Comparison of ENCODE assay signal across 8 mouse cellular contexts in genomic region chr8:70765838-70766570, GRCm38 (mm10). TPM values are rescaled to one million over a fixed set of nuclear protein-coding genes. Genes with fewer than 3 reads are reported as not detected.
DNase-seq lines count a peak whose midpoint lies in the region; ATAC-seq lines count a peak whose summit lies in the region.

No protein-coding gene starts in this region.

- H3K36me3 ChIP-seq in heart, embryonic 12.5 days, result peaks cover 27% of the 10 kb centered on the region
- peaks cover 34% of the 10 kb centered on the region for H3K36me3 ChIP-seq in limb, embryonic 12.5 days
- peaks cover 40% of the 10 kb centered on the region for H3K36me3 ChIP-seq in midbrain, embryonic 14.5 days (ENCODE audit: control insufficient read depth, insufficient read depth, low read length)

- H3K27me3 ChIP-seq in heart, embryonic 12.5 days (replicated peaks), result peaks cover 8% of the 10 kb centered on the region; the same call in 1 of the 2 replicates
- no peaks in the 10 kb centered on the region for H3K27me3 ChIP-seq in limb, embryonic 12.5 days
- H3K27me3 ChIP-seq in midbrain, embryonic 14.5 days (ENCODE audit: control insufficient read depth, insufficient read depth, low read length), result peaks cover 12% of the 10 kb centered on the region; the same call in 1 of the 2 replicates

- 0 out of 2 replicates have a peak overlapping the region, but pooled peaks have one; percentile 7 for H3K27ac ChIP-seq in heart, embryonic 12.5 days (ENCODE audit: poor library complexity, severe bottlenecking)
- no peak overlapping the region for H3K27ac ChIP-seq in limb, embryonic 12.5 days
- no peak overlapping the region for H3K27ac ChIP-seq in midbrain, embryonic 14.5 days (replicated peaks; ENCODE audit: low read depth, low read length)

- ATAC-seq in heart, embryonic 12.5 days (ENCODE audit: insufficient number of reproducible peaks, low FRiP score), result no peak
- ATAC-seq in limb, embryonic 12.5 days (ENCODE audit: insufficient number of reproducible peaks, insufficient read depth, low FRiP score, low TSS enrichment, low read depth), result no peak
- no peak for ATAC-seq in midbrain, embryonic 14.5 days (ENCODE audit: low FRiP score, low TSS enrichment)

- peak; percentile 60 for DNase-seq in adrenal gland, postnatal 10 days
- DNase-seq in adrenal gland, adult 18-20 months (ENCODE audit: low spot score in 2 of 2), result no peak
- peak; percentile 78 for DNase-seq in T-cell, adult 2 months (ENCODE audit: low spot score)
- no peak for DNase-seq in midbrain, embryonic 14.5 days
- peak; percentile 63 for DNase-seq in thymus, postnatal 0 days (ENCODE audit: low spot score)
- DNase-seq in cerebellum, postnatal 14 days, result no peak

- H3K4me1 ChIP-seq in heart, embryonic 12.5 days (replicated peaks), result peaks cover 21% of the 10 kb centered on the region
- peaks cover 15% of the 10 kb centered on the region for H3K4me1 ChIP-seq in limb, embryonic 12.5 days (replicated peaks)
- peaks cover 16% of the 10 kb centered on the region; the same call in 1 of the 2 replicates for H3K4me1 ChIP-seq in midbrain, embryonic 14.5 days (ENCODE audit: control insufficient read depth, insufficient read depth, low read length)

- H3K4me2 ChIP-seq in heart, embryonic 12.5 days, result peak overlapping the region; percentile 91
- H3K4me2 ChIP-seq in limb, embryonic 12.5 days, result peak overlapping the region; percentile 89
- peak overlapping the region; percentile 45 for H3K4me2 ChIP-seq in midbrain, embryonic 14.5 days (ENCODE audit: low read length)

- peak overlapping the region; percentile 71 for H3K9ac ChIP-seq in heart, embryonic 12.5 days
- peak overlapping the region; percentile 66 for H3K9ac ChIP-seq in limb, embryonic 12.5 days (replicated peaks)
- peak overlapping the region; percentile 36 for H3K9ac ChIP-seq in midbrain, embryonic 14.5 days (replicated peaks; ENCODE audit: low read length)

- WGBS in heart, embryonic 12.5 days, result 2% methylated on average over 34 of the region's 34 CpGs
- 2% methylated on average over 34 of the region's 34 CpGs for WGBS in limb, embryonic 12.5 days
- WGBS in midbrain, embryonic 14.5 days, result 3% methylated on average over 34 of the region's 34 CpGs

- peak overlapping the region; percentile 49 for H3K4me3 ChIP-seq in heart, embryonic 12.5 days
- peak overlapping the region; percentile 45 for H3K4me3 ChIP-seq in limb, embryonic 12.5 days (replicated peaks)
- H3K4me3 ChIP-seq in midbrain, embryonic 14.5 days (replicated peaks; ENCODE audit: low read depth, low read length), result peak overlapping the region; percentile 18

- no peaks in the 10 kb centered on the region for H3K9me3 ChIP-seq in heart, embryonic 12.5 days (replicated peaks)
- no peaks in the 10 kb centered on the region for H3K9me3 ChIP-seq in limb, embryonic 12.5 days
- H3K9me3 ChIP-seq in midbrain, embryonic 14.5 days (ENCODE audit: control insufficient read depth, low read length), result no peaks in the 10 kb centered on the region

RNA-seq across cellular contexts. Expression of gene Mpv17l2, which starts 5.3 kb away (rescaled TPM):
- 100 to 1,000 TPM in 1 of 2 experiments, 10 to 100 TPM in 1; 92.9 to 106 TPM for total RNA-seq in adrenal gland, postnatal 10 days (2021)
- total RNA-seq in adrenal gland, adult 18-20 months (2021), result 100 to 1,000 TPM in 1 of 2 experiments, 10 to 100 TPM in 1; 94.9 to 120 TPM
- 37.2 and 37.9 TPM in 2 replicates for polyA plus RNA-seq in heart, embryonic 12.5 days (2016; fragmentation: Nextera tagmentation; extraction: Ambion mirVana)
- polyA plus RNA-seq in limb, embryonic 12.5 days (2016; fragmentation: Nextera tagmentation; extraction: Ambion mirVana), result 25.8 and 29.0 TPM in 2 replicates
- polyA plus RNA-seq in midbrain, embryonic 14.5 days (2014; fragmentation: Nextera tagmentation; extraction: Ambion mirVana), result 37.1 and 39.0 TPM in 2 replicates
- 54.3 and 54.4 TPM in 2 replicates for polyA plus RNA-seq in thymus, postnatal 0 days (2015; fragmentation: Nextera tagmentation; extraction: Ambion mirVana)

RNA-seq across cellular contexts. Expression of gene Pik3r2, which starts 10.5 kb away (rescaled TPM):
- 10 to 100 TPM; 37.7 to 46.4 TPM for total RNA-seq in adrenal gland, postnatal 10 days (2021)
- 10 to 100 TPM; 30.5 to 36.5 TPM for total RNA-seq in adrenal gland, adult 18-20 months (2021)
- 35.2 and 37.2 TPM in 2 replicates for polyA plus RNA-seq in heart, embryonic 12.5 days (2016; fragmentation: Nextera tagmentation; extraction: Ambion mirVana)
- polyA plus RNA-seq in limb, embryonic 12.5 days (2016; fragmentation: Nextera tagmentation; extraction: Ambion mirVana), result 80.2 and 80.6 TPM in 2 replicates
- polyA plus RNA-seq in midbrain, embryonic 14.5 days (2014; fragmentation: Nextera tagmentation; extraction: Ambion mirVana), result 79.2 and 84.7 TPM in 2 replicates
- 35.1 and 38.6 TPM in 2 replicates for polyA plus RNA-seq in thymus, postnatal 0 days (2015; fragmentation: Nextera tagmentation; extraction: Ambion mirVana)

RNA-seq across cellular contexts. Expression of gene Rab3a, which starts 11.5 kb away (rescaled TPM):
- 10 to 100 TPM; 53.3 to 53.9 TPM for total RNA-seq in adrenal gland, postnatal 10 days (2021)
- 10 to 100 TPM; 52.4 to 60.4 TPM for total RNA-seq in adrenal gland, adult 18-20 months (2021)
- 19.1 and 19.2 TPM in 2 replicates for polyA plus RNA-seq in heart, embryonic 12.5 days (2016; fragmentation: Nextera tagmentation; extraction: Ambion mirVana)
- 13.7 and 13.8 TPM in 2 replicates for polyA plus RNA-seq in limb, embryonic 12.5 days (2016; fragmentation: Nextera tagmentation; extraction: Ambion mirVana)
- polyA plus RNA-seq in midbrain, embryonic 14.5 days (2014; fragmentation: Nextera tagmentation; extraction: Ambion mirVana), result 407 and 464 TPM in 2 replicates
- 7.0 and 8.0 TPM in 2 replicates for polyA plus RNA-seq in thymus, postnatal 0 days (2015; fragmentation: Nextera tagmentation; extraction: Ambion mirVana)

RNA-seq across cellular contexts. Expression of gene Mast3, which starts 38.9 kb away (rescaled TPM):
- 10 to 100 TPM; 17.7 to 22.8 TPM for total RNA-seq in adrenal gland, postnatal 10 days (2021)
- 10 to 100 TPM; 15.6 to 16.7 TPM for total RNA-seq in adrenal gland, adult 18-20 months (2021)
- 7.2 and 8.1 TPM in 2 replicates for polyA plus RNA-seq in heart, embryonic 12.5 days (2016; fragmentation: Nextera tagmentation; extraction: Ambion mirVana)
- polyA plus RNA-seq in limb, embryonic 12.5 days (2016; fragmentation: Nextera tagmentation; extraction: Ambion mirVana), result 13.2 and 14.5 TPM in 2 replicates
- polyA plus RNA-seq in midbrain, embryonic 14.5 days (2014; fragmentation: Nextera tagmentation; extraction: Ambion mirVana), result 22.7 and 24.3 TPM in 2 replicates
- 37.2 and 37.3 TPM in 2 replicates for polyA plus RNA-seq in thymus, postnatal 0 days (2015; fragmentation: Nextera tagmentation; extraction: Ambion mirVana)

RNA-seq across cellular contexts. Expression of gene Il12rb1, which starts 42.2 kb away (rescaled TPM):
- total RNA-seq in adrenal gland, postnatal 10 days (2021), result under 1 TPM; 0.67 to 0.87 TPM
- total RNA-seq in adrenal gland, adult 18-20 months (2021), result under 1 TPM; 0.66 to 0.77 TPM
- not detected in 2 replicates for polyA plus RNA-seq in heart, embryonic 12.5 days (2016; fragmentation: Nextera tagmentation; extraction: Ambion mirVana)
- not detected in 2 replicates for polyA plus RNA-seq in limb, embryonic 12.5 days (2016; fragmentation: Nextera tagmentation; extraction: Ambion mirVana)
- polyA plus RNA-seq in midbrain, embryonic 14.5 days (2014; fragmentation: Nextera tagmentation; extraction: Ambion mirVana), result 0.45 TPM in 1 of 2 replicates, not detected in the other
- 16.2 TPM in 2 replicates for polyA plus RNA-seq in thymus, postnatal 0 days (2015; fragmentation: Nextera tagmentation; extraction: Ambion mirVana)

Comparison
In these comparisons a context has a peak if more than half of its experiments do, and no peak if none do; other contexts are left out.
1. DNase-seq: peak in adrenal gland, postnatal 10 days (single experiment), T-cell, adult 2 months (single experiment) and thymus, postnatal 0 days (single experiment); none in adrenal gland, adult 18-20 months (0 of 2), midbrain, embryonic 14.5 days (single experiment) and cerebellum, postnatal 14 days (0 of 2).
2. RNA of gene Rab3a, which starts 11.5 kb away (polyA plus RNA-seq): 407 to 464 TPM in midbrain, embryonic 14.5 days; 19.1 to 19.2 TPM in heart, embryonic 12.5 days, 13.7 to 13.8 TPM in limb, embryonic 12.5 days and 7.0 to 8.0 TPM in thymus, postnatal 0 days; every median in the first group is over 10 times any median in the second.
3. Peak in every context shown above with its lines, with median percentiles within 50 percentile points of each other: H3K4me2 ChIP-seq, H3K4me3 ChIP-seq and H3K9ac ChIP-seq.